Mouse (Mus musculus): Measurements from ENCODE around the gene Fnbp4. TPM values are rescaled to one million over a fixed set of nuclear protein-coding genes. Genes with fewer than 3 reads are reported as not detected.

Gene Fnbp4
- total RNA-seq (2023) = 252 to 299 TPM (median 270 TPM) in 4 replicates

GRCm38 (mm10) chr2:90745053-90745678 lies at the start of gene Fnbp4:
Gene Fnbp4, plus strand, starts transcription at chr2:90745370.

GRCm38 (mm10) chr2:90782458-90782857 lies 37.3 kb downstream of the Fnbp4 start, which contains the start of gene Agbl2:
Gene Agbl2, plus strand, starts transcription at chr2:90782727.

Other genes with a start within 250 kb of the Fnbp4 start
- 147 to 159 TPM (median 152 TPM) in 4 replicates for gene Ptprj, start 164.7 kb upstream of the Fnbp4 start, total RNA-seq (2023)
- 83.4 to 118 TPM (median 93.8 TPM) in 4 replicates for gene Nup160, start 68.2 kb upstream of the Fnbp4 start, total RNA-seq (2023)
- not detected in 4 replicates for gene Agbl2, start 37.4 kb downstream of the Fnbp4 start, total RNA-seq (2023)
- gene Mtch2, start 101.8 kb downstream of the Fnbp4 start, total RNA-seq (2023) = 93.4 to 106 TPM (median 101 TPM) in 4 replicates
- 0.45 TPM in 1 of 4 replicates, not detected in the others for gene C1qtnf4, start 140.5 kb downstream of the Fnbp4 start, total RNA-seq (2023)
- 25.4 to 29.5 TPM (median 27.6 TPM) in 4 replicates for gene Kbtbd4, start 159.4 kb downstream of the Fnbp4 start, total RNA-seq (2023)
- gene Ndufs3, start 159.5 kb downstream of the Fnbp4 start, total RNA-seq (2023) = 126 to 153 TPM (median 135 TPM) in 4 replicates
- gene Celf1, start 195.0 kb downstream of the Fnbp4 start, total RNA-seq (2023) = 70.0 to 88.9 TPM (median 82.2 TPM) in 4 replicates